Mouse (Mus musculus) T-helper 2 cell (primary cell): Measurements from ENCODE around the gene Ttc21a.
"Not testable (repeated sequence)": the region's sequence is repeated elsewhere in the genome, so short reads cannot be mapped to it uniquely, and the experiment has no call there.

Source experiments
- in situ Hi-C: fragments of 300-600 bp; cut with MboI, MseI; formaldehyde crosslinking; loops from one replicate; pipeline ENCODE4 v1.15.1; 2025; ENCODE audit warnings: high pct_unique_total_duplicates

Ttc21a gene

DNA sequence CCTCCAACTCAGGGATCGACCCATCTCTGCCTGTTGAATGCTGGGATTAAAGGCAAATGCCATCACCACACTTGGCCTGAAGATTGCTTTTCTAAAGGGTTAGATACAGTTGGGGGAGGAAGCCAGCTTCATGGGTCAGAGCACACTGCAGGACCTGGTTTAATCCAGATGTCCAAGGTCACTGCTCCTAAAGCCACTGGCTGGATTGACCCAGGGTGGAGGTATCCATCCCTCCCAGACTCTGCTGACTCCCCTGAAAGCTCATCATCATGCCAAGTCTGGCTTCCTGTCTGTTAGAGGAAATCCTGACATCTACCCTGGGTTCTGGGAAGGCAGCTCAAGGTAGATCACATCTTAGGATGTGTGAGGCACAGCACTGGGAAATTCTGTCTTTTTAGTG lies 61.4 kb downstream of the Ttc21a start:
- in situ Hi-C loops, result no loop called here

DNA sequence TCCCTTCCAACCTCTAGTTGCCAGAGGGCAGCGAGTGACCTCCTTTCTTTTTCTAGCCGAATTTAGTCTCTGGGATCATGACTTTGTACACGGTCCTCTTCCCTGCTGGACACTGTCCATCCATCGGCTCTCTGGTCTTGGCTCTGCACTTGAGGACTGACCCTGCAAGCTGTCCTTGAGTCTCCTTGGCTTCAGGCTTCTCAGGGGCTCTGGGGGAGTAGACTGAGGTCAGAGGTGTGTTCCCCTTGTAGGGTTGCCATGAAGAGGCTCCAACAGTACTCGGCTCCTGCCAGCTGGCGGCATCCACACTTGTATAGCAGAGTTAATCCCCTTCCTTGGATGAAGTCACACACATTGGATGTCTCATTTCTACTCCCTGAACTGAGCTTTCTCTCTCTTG lies 62.2 kb downstream of the Ttc21a start:
- in situ Hi-C loops, result no loop called here

GRCm38 (mm10) chr9:120000761-120001160 lies 63.4 kb downstream of the Ttc21a start:
- in situ Hi-C loops, result no loop called here

- in situ Hi-C loops, result no loop called here
These were observed 64.7 kb downstream of the Ttc21a start for GRCm38 (mm10) chr9:120001945-120002725.

GRCm38 (mm10) chr9:120002893-120003292 lies 65.5 kb downstream of the Ttc21a start:
- in situ Hi-C loops, result no loop called here

- in situ Hi-C loops, result no loop called here
These were observed 68.5 kb downstream of the Ttc21a start for GRCm38 (mm10) chr9:120005936-120006335.

GRCm38 (mm10) chr9:120007833-120008232 lies 70.4 kb downstream of the Ttc21a start:
- in situ Hi-C loops, result no loop called here

DNA sequence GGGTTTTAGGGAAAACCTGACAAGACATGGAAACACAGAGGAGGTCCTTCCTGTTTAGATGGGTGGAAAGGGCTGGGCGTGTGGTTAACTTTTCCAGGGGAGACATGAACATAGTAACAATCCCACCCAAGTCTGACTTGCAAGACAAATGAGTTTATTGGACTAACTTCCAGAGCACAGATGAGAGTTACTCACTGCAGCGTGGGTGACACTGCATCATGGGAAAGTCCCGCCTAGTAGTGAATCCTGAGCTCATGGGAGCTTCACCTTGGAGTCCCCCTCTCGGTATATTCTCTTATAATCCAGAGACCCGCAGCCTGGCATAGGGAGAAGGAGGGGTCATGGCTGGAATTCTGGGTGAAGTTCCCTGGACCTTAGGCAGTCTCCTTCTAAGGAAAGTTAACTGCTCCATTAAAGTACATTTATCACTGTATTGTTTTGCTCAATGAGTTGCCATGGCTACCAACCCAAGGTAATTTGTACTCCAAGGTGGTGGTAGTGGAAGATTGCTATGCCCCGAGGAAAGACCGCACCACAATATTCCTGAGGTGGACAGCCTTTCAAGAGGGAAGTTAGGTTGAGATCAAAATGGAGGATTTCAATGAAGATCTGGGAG lies 71.9 kb downstream of the Ttc21a start:
- in situ Hi-C loops, result no loop called here

GRCm38 (mm10) chr9:120009871-120010270 lies 72.5 kb downstream of the Ttc21a start:
- in situ Hi-C loops, result no loop called here

GRCm38 (mm10) chr9:120010781-120011511 lies 73.5 kb downstream of the Ttc21a start:
- in situ Hi-C loops, result no loop called here

DNA sequence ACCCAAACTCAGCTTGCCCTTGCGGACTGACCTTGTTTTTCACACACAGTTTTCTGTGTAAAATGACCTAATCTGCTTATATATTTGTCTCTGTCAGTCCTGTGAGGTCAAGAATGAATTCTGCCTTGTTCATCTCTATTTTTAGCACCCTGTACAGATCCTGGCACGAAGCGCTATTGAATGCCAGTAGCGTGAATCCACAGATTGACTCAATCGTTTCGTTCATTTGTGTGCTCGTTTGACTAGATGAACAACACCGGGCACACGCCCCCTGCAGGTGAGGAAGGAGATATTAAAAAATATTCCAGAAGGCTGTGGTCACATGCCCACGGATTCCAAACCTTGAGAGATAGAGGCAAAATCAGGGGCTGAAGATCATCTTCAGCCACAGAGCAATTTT lies 74.1 kb downstream of the Ttc21a start:
- in situ Hi-C loops, result no loop called here

DNA sequence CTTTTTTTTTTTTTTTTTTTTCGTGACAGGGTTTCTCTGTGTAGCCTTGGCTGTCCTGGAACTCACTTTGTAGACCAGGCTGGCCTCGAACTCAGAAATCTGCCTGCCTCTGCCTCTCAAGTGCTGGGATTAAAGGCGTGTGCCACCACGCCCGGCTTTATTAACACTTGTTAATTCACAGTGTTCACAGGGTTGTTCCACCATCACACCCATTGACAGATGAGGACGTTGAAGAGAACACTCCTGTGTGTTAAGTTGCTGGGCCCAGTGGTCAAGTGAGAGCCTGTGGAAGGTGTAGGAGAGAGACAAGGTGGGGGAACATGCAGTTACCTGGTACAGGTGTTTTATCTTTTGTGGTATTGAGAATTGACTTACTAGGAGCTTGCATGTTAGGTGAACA lies 74.8 kb downstream of the Ttc21a start:
- in situ Hi-C loops, result not testable (repeated sequence)

DNA sequence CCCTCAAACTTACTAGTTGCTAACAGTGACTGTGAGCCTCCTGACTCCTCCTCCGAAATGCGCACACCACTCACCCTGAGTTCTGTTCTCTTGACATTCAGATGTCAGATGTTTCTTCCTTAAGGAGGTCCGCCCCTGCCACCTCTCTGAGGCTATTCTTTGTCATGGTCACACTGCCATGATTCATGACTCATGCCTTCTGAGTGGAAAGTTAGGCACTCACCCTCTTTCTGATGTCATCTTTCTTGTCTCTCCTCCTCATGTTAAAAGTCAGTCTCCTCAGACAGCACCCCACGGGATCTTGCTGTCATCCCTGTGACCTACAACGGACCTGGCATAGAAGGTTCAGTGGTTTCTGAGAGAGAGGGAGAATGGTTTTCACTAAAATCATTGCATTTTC lies 75.4 kb downstream of the Ttc21a start:
- in situ Hi-C loops, result no loop called here

GRCm38 (mm10) chr9:120013251-120013820 lies 75.9 kb downstream of the Ttc21a start:
- in situ Hi-C loops, result no loop called here

DNA sequence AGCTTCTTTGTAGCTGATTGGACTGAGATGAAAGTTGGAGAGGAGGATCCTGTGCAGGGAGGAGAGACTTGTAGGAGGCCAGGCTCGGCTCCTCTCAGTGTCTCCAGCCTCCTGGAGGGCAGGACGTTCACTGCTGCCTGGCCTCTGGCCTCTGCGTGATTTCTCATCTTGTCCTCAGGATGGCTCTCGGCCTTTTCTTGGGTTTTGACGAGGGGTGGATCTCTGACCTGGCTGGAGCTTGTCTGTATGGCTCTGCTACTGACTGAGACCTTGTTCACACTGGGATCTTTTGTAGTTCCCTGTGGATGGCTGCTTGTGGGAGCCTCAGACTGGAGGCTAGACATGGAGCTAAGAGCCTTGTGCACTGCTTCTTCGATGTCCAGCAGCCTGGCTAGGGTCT lies 77.4 kb downstream of the Ttc21a start:
- in situ Hi-C loops, result no loop called here

GRCm38 (mm10) chr9:120016956-120017355 lies 79.5 kb downstream of the Ttc21a start:
- in situ Hi-C loops, result no loop called here
